9 mouse cellular contexts compared by ENCODE assay signal in the genomic region with DNA sequence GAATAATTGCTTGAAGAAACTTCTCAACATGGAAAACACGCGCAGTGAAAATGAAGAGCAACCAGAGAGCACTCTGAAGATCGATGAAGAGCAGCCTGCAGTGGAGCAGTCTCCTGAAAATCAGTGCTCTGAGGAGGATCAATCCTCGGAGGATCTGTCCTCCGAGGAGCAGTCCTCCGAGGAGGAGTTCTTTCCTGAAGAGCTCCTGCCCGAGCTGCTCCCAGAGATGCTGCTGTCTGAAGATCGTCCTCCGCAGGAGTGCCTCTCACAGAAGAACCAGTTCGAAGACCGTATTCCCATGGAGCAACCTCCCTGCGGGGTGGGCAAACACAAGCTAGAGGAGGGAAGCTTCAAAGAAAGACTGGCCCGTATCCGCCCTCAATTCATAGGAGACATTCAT. TPM values are rescaled to one million over a fixed set of nuclear protein-coding genes. Genes with fewer than 3 reads are reported as not detected.
A peak's percentile ranks its signal among the peaks of the same experiment; 100 is the strongest.
DNase-seq lines count a peak whose midpoint lies in the region; ATAC-seq and TF ChIP-seq lines count a peak whose summit lies in the region.
"Had no signal": no experiment of that assay in that cellular context is flagged by ENCODE, and none has a peak within 500 bp of the region (broad histone marks: within the 10 kb centered on the region; RNA-seq: fewer than 3 reads in every experiment).

No protein-coding gene starts in this region.

- H3K4me3 ChIP-seq in gastrocnemius, adult 2 months = peak overlapping the region; percentile 81
- peak overlapping the region; percentile 95 for H3K4me3 ChIP-seq in brown adipose tissue, adult 24 weeks (ENCODE audit: insufficient read depth, low read depth, low read length)
- H3K4me3 ChIP-seq in forebrain, embryonic 16.5 days (replicated peaks; ENCODE audit: low read length) = peak overlapping the region; percentile 57
- H3K4me3 ChIP-seq in liver, embryonic 13.5 days (replicated peaks) = peak overlapping the region; percentile 52
- H3K4me3 ChIP-seq in stomach, embryonic 15.5 days (replicated peaks) = peak overlapping the region; percentile 51

- ATAC-seq in forebrain, embryonic 16.5 days = peak; percentile 32
- ATAC-seq in liver, embryonic 13.5 days (ENCODE audit: low read depth) = no peak
- ATAC-seq in stomach, embryonic 15.5 days (ENCODE audit: insufficient read depth, low FRiP score, low read depth) = no peak
- no peak for ATAC-seq in megakaryocyte progenitor cell, adult 5-6 weeks (replicated peaks; ENCODE audit: poor library complexity)

- H3K27ac ChIP-seq in gastrocnemius, adult 2 months = peak overlapping the region; percentile 71; the same call in 1 of the 2 replicates
- no peak overlapping the region for H3K27ac ChIP-seq in brown adipose tissue, adult 24 weeks (replicated peaks; ENCODE audit: low read depth, low read length)
- H3K27ac ChIP-seq in forebrain, embryonic 16.5 days (ENCODE audit: low read length) = peak overlapping the region; percentile 89
- no peak overlapping the region for H3K27ac ChIP-seq in liver, embryonic 13.5 days
- peak overlapping the region; percentile 71; the same call in 1 of the 2 replicates for H3K27ac ChIP-seq in stomach, embryonic 15.5 days

- H3K9me3 ChIP-seq in forebrain, embryonic 16.5 days (ENCODE audit: control insufficient read depth, low read length) = no peaks in the 10 kb centered on the region
- H3K9me3 ChIP-seq in liver, embryonic 13.5 days (replicated peaks) = no peaks in the 10 kb centered on the region
- H3K9me3 ChIP-seq in stomach, embryonic 15.5 days = no peaks in the 10 kb centered on the region
- H3K9me3 ChIP-seq: G1E had no signal

- no peak for TF ChIP-seq CTCF in gastrocnemius, adult 2 months (IDR thresholded peaks at IDR 0.05)

- H3K4me2 ChIP-seq in forebrain, embryonic 16.5 days (ENCODE audit: low read length) = peak overlapping the region; percentile 61
- peak overlapping the region; percentile 58 for H3K4me2 ChIP-seq in liver, embryonic 13.5 days
- H3K4me2 ChIP-seq in stomach, embryonic 15.5 days = peak overlapping the region; percentile 56

- H3K4me1 ChIP-seq in brown adipose tissue, adult 24 weeks (ENCODE audit: control insufficient read depth, insufficient read depth, insufficient read length, low read length) = no peaks in the 10 kb centered on the region
- 0 out of 2 replicates have a peak, but pooled peaks cover 3% of the 10 kb centered on the region for H3K4me1 ChIP-seq in forebrain, embryonic 16.5 days (replicated peaks; ENCODE audit: control insufficient read depth, insufficient read depth, low read length)
- no peaks in the 10 kb centered on the region for H3K4me1 ChIP-seq in liver, embryonic 13.5 days (replicated peaks)
- no peaks in the 10 kb centered on the region for H3K4me1 ChIP-seq in stomach, embryonic 15.5 days

- 22% methylated on average over 14 of the region's 14 CpGs for WGBS in forebrain, embryonic 16.5 days
- WGBS in liver, embryonic 13.5 days (ENCODE audit: insufficient replicate concordance) = 28% methylated on average over 14 of the region's 14 CpGs
- WGBS in stomach, embryonic 15.5 days = 31% methylated on average over 14 of the region's 14 CpGs

- DNase-seq in gastrocnemius, adult 2 months = no peak
- no peak for DNase-seq in gastrocnemius, postnatal 25 days
- DNase-seq in liver, embryonic 13.5 days = no peak
- no peak for DNase-seq in c-Kit-positive CD71-positive TER-119-positive erythroid progenitor cells, embryonic 14.5 days (ENCODE audit: low spot score)

- peak overlapping the region; percentile 69 for H3K9ac ChIP-seq in forebrain, embryonic 16.5 days (replicated peaks; ENCODE audit: low read depth, low read length)
- no peak overlapping the region for H3K9ac ChIP-seq in liver, embryonic 13.5 days
- H3K9ac ChIP-seq in stomach, embryonic 15.5 days = peak overlapping the region; percentile 32; the same call in 1 of the 2 replicates

- no peaks in the 10 kb centered on the region for H3K36me3 ChIP-seq in forebrain, embryonic 16.5 days (ENCODE audit: control insufficient read depth, insufficient read depth)
- no peaks in the 10 kb centered on the region for H3K36me3 ChIP-seq in liver, embryonic 13.5 days
- no peaks in the 10 kb centered on the region for H3K36me3 ChIP-seq in stomach, embryonic 15.5 days
- H3K36me3 ChIP-seq: G1E had no signal

- H3K27me3 ChIP-seq in forebrain, embryonic 16.5 days (replicated peaks; ENCODE audit: control insufficient read depth, insufficient read depth, low read length) = no peaks in the 10 kb centered on the region
- H3K27me3 ChIP-seq in liver, embryonic 13.5 days = 0 out of 2 replicates have a peak, but pooled peaks cover 8% of the 10 kb centered on the region
- H3K27me3 ChIP-seq in stomach, embryonic 15.5 days (replicated peaks) = no peaks in the 10 kb centered on the region

- intact Hi-C loops in gastrocnemius, adult 2 months (cut with DNase I) = no loop called here

RNA-seq across cellular contexts. Expression of a gene that starts 1.0 kb away (rescaled TPM):
- 1 to 10 TPM; 1.8 to 3.0 TPM for total RNA-seq in gastrocnemius, adult 2 months (2021)
- 1 to 10 TPM; 2.0 to 2.3 TPM for total RNA-seq in gastrocnemius, postnatal 25 days (2021)
- 5.1 and 6.2 TPM in 2 replicates for polyA plus RNA-seq in brown adipose tissue, adult 24 weeks (2012; ENCODE audit: insufficient read depth, insufficient read length, missing spikeins)
- 21.5 and 21.7 TPM in 2 replicates for polyA plus RNA-seq in forebrain, embryonic 16.5 days (2015; fragmentation: Nextera tagmentation; extraction: Ambion mirVana)
- 1.1 and 1.3 TPM in 2 replicates for polyA plus RNA-seq in liver, embryonic 13.5 days (2015; fragmentation: Nextera tagmentation; extraction: Ambion mirVana)
- polyA plus RNA-seq in stomach, embryonic 15.5 days (2015; fragmentation: Nextera tagmentation; extraction: Ambion mirVana) = 8.6 and 8.8 TPM in 2 replicates
- 0.83 and 1.3 TPM in 2 replicates for total RNA-seq in megakaryocyte progenitor cell, adult 5-6 weeks (2015)
- 0.33 and 0.88 TPM in 2 replicates for total RNA-seq in megakaryocyte progenitor cell, adult 5-6 weeks (2017)
- polyA plus RNA-seq: G1E had no signal

RNA-seq across cellular contexts. Expression of a gene that starts 34.7 kb away (rescaled TPM):
- total RNA-seq in gastrocnemius, adult 2 months (2021) = 100 to 1,000 TPM; 157 to 173 TPM
- total RNA-seq in gastrocnemius, postnatal 25 days (2021) = 100 to 1,000 TPM; 128 to 140 TPM
- polyA plus RNA-seq in brown adipose tissue, adult 24 weeks (2012; ENCODE audit: insufficient read depth, insufficient read length, missing spikeins) = 80.4 and 121 TPM in 2 replicates
- 581 and 603 TPM in 2 replicates for polyA plus RNA-seq in forebrain, embryonic 16.5 days (2015; fragmentation: Nextera tagmentation; extraction: Ambion mirVana)
- polyA plus RNA-seq in liver, embryonic 13.5 days (2015; fragmentation: Nextera tagmentation; extraction: Ambion mirVana) = 227 and 272 TPM in 2 replicates
- polyA plus RNA-seq in stomach, embryonic 15.5 days (2015; fragmentation: Nextera tagmentation; extraction: Ambion mirVana) = 490 and 503 TPM in 2 replicates
- 250 and 251 TPM in 2 replicates for total RNA-seq in megakaryocyte progenitor cell, adult 5-6 weeks (2015)
- total RNA-seq in megakaryocyte progenitor cell, adult 5-6 weeks (2017) = 707 and 925 TPM in 2 replicates

Comparison
In these comparisons a context has a peak if more than half of its experiments do, and no peak if none do; other contexts are left out.
1. H3K27ac ChIP-seq: peak in gastrocnemius, adult 2 months (single experiment), forebrain, embryonic 16.5 days (single experiment) and stomach, embryonic 15.5 days (single experiment); none in brown adipose tissue, adult 24 weeks (single experiment) and liver, embryonic 13.5 days (single experiment).
2. Peak in every context shown above with its lines, with median percentiles within 50 percentile points of each other: H3K4me3 ChIP-seq and H3K4me2 ChIP-seq.